In the genomic region with DNA sequence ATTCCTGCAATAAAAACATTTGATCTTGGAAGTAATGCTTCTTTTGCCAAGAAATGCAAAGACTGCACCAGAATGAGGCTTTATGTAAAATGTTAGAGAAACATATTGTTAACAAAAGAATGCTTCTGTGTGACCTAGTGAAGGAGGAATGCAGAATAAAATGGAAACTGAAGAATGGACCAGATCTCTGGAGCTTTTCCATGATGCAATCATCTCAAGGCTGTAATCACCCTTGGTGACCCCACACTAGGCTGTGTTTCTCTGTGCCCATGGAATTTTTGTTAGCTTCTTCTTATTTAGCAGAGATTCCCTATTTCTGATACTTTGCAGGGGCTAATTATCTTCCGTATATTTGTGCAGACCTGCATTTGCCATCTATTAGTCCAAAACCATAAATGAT, we compare ENCODE assay signal across 26 mouse cellular contexts.
"Had no signal": no experiment of that assay in that cellular context is flagged by ENCODE, and none has a peak within 500 bp of the region (broad histone marks: within the 10 kb centered on the region; RNA-seq: fewer than 3 reads in every experiment).

No protein-coding gene starts in this region.

- H3K4me3 ChIP-seq: heart, adult 2 months; heart, embryonic 13.5 days; heart, embryonic 15.5 days; hindbrain, embryonic 13.5 days; hindbrain, embryonic 15.5 days; intestine, embryonic 15.5 days; kidney, embryonic 15.5 days; layer of hippocampus, adult 2 months; limb, embryonic 13.5 days; limb, embryonic 15.5 days; liver, embryonic 12.5 days had no signal

- H3K4me1 ChIP-seq: heart, embryonic 13.5 days; heart, embryonic 15.5 days; hindbrain, embryonic 13.5 days; hindbrain, embryonic 15.5 days; intestine, embryonic 15.5 days; kidney, embryonic 15.5 days; limb, embryonic 13.5 days; limb, embryonic 15.5 days; liver, embryonic 12.5 days had no signal

- H3K4me2 ChIP-seq: heart, embryonic 11.5 days; heart, embryonic 13.5 days; heart, embryonic 15.5 days; hindbrain, embryonic 13.5 days; hindbrain, embryonic 15.5 days; intestine, embryonic 15.5 days; kidney, embryonic 15.5 days; limb, embryonic 13.5 days; limb, embryonic 15.5 days; liver, embryonic 12.5 days had no signal

- DNase-seq: gastrocnemius, postnatal 14 days; gastrocnemius, postnatal 36 days; heart, adult 11 months; heart, adult 2 months; heart, postnatal 14 days; heart, postnatal 36 days; kidney, adult 18-20 months; kidney, adult 9 months; kidney, postnatal 10 days; kidney, postnatal 25 days; kidney, postnatal 4 days; left cerebral cortex, postnatal 4 days had no signal

- H3K36me3 ChIP-seq: heart, embryonic 13.5 days; heart, embryonic 15.5 days; hindbrain, embryonic 13.5 days; hindbrain, embryonic 15.5 days; intestine, embryonic 15.5 days; kidney, embryonic 15.5 days; limb, embryonic 13.5 days; limb, embryonic 15.5 days; liver, embryonic 12.5 days had no signal

- H3K27me3 ChIP-seq: heart, embryonic 13.5 days; heart, embryonic 15.5 days; hindbrain, embryonic 13.5 days; hindbrain, embryonic 15.5 days; intestine, embryonic 15.5 days; kidney, embryonic 15.5 days; limb, embryonic 13.5 days; limb, embryonic 15.5 days; liver, embryonic 12.5 days had no signal

- H3K9ac ChIP-seq: heart, embryonic 13.5 days; heart, embryonic 15.5 days; hindbrain, embryonic 13.5 days; hindbrain, embryonic 15.5 days; intestine, embryonic 15.5 days; kidney, embryonic 15.5 days; limb, embryonic 13.5 days; limb, embryonic 15.5 days; liver, embryonic 12.5 days; liver, embryonic 14.5 days had no signal

- H3K9me3 ChIP-seq: heart, embryonic 13.5 days; heart, embryonic 15.5 days; hindbrain, embryonic 13.5 days; hindbrain, embryonic 15.5 days; intestine, embryonic 15.5 days; kidney, embryonic 15.5 days; limb, embryonic 13.5 days; limb, embryonic 15.5 days; liver, embryonic 12.5 days had no signal

- H3K27ac ChIP-seq: heart, adult 2 months; heart, embryonic 13.5 days; heart, embryonic 15.5 days; hindbrain, embryonic 13.5 days; hindbrain, embryonic 15.5 days; intestine, embryonic 15.5 days; kidney, embryonic 15.5 days; layer of hippocampus, adult 2 months; limb, embryonic 13.5 days; limb, embryonic 15.5 days; liver, embryonic 12.5 days; liver, embryonic 14.5 days had no signal

- ATAC-seq: inflammation-experienced regulatory T-cells, adult 6 months; intestine, embryonic 15.5 days; intestine, postnatal 0 days; liver, embryonic 12.5 days had no signal
